Mouse (Mus musculus) monocyte, adult 59 days (primary cell): ENCODE results near the gene Rmdn2. TPM values are rescaled to one million over a fixed set of nuclear protein-coding genes. Genes with fewer than 3 reads are reported as not detected.

Source experiments
- total RNA-seq, 2 experiments: library from RNA; stranded (reverse); gene quantifications; one replicate each; pipeline ENCODE4 v1.2.4; 2023

The Rmdn2 gene
- 1 to 10 TPM in 1 of 2 experiments, under 1 TPM in 1; 0.89 to 2.6 TPM for total RNA-seq

DNA sequence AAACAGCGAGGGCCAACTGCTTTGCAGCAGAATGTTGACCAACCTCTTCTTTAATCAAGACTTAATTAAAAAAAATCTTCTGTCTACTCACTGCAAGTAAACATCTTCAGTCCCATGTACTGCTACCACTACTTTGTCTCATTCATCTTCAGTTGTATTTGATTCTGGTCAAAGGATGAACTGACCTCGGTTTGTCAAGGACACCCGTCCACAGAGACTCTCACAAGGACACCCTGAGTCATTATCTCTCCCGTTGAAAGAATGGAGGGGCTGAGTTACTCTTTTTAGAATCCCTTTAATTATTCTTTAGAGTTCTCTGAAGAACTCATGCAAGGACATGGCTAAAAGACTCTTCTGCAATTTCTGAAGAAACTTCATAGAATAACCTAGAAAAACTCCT, at the start of gene Rmdn2:
Gene Rmdn2, plus strand, starts transcription at position 319 of the 400 bp plus-strand sequence.

DNA sequence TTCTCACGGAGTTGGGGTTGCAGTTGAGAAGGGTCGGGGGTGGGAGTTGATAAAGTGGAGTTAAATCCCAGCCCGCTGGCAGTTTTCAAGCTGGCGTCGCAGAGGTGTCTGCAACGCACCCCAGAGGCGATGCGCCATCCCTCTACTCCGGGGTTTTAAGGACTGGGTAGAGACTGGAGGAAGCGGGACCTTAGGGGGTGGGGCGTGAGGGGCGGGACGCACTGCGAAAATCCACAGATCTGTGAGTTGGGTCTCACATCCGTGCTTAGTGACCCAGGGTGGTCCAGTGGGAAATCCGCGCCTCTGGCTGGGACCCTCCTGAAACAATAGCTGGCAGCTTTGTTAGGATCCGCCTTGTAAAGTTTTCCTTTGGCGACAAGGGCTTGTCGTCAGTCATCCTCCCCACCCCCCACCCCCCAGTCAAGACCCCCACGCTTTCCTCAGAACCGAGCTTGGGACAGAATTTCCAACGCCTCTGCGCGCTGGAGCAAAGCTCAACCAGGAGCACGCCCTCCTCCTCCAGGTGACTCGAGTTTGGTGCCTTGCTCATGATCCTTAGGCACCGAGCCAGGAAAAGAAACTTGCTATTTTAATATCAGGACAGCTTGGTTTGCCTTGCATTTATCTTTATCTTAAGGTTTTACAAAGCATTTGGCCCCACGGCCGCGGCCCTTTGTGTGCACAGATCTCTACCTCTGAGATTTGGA, 103.4 kb downstream of the Rmdn2 start, which contains the start of gene Cyp1b1:
Gene Cyp1b1, minus strand, starts transcription at position 131 of the 707 bp plus-strand sequence.

Other genes starting within 250 kb of the Rmdn2 start
- under 1 TPM in 1 of 2 experiments, not detected in 1; 0.39 TPM for gene Cyp1b1, start 103.2 kb downstream of the Rmdn2 start, total RNA-seq